Mouse (Mus musculus): ENCODE measurements around the gene Msrb1. TPM values are rescaled to one million over a fixed set of nuclear protein-coding genes. Genes with fewer than 3 reads are reported as not detected.

Gene Msrb1
- total RNA-seq, 2 experiments from 2014 or later, result 97.5 to 224 TPM

Other genes starting within 250 kb of the Msrb1 start
- gene Caskin1, start 248.0 kb upstream of the Msrb1 start, total RNA-seq (2015; ENCODE audit: low replicate concordance), result not detected in 2 replicates
- gene Caskin1, start 248.0 kb upstream of the Msrb1 start, total RNA-seq (2017; ENCODE audit: low replicate concordance), result not detected in 2 replicates
- gene Traf7, start 208.7 kb upstream of the Msrb1 start, total RNA-seq (2015; ENCODE audit: low replicate concordance), result 11.9 and 13.2 TPM in 2 replicates
- 24.2 and 45.2 TPM in 2 replicates for gene Traf7, start 208.7 kb upstream of the Msrb1 start, total RNA-seq (2017; ENCODE audit: low replicate concordance)
- gene Rab26, start 202.4 kb upstream of the Msrb1 start, total RNA-seq (2015; ENCODE audit: low replicate concordance), result not detected in 2 replicates
- not detected in 2 replicates for gene Rab26, start 202.4 kb upstream of the Msrb1 start, total RNA-seq (2017; ENCODE audit: low replicate concordance)
- gene Pkd1, start 186.8 kb upstream of the Msrb1 start, total RNA-seq (2015; ENCODE audit: low replicate concordance), result 1.5 and 6.1 TPM in 2 replicates
- gene Pkd1, start 186.8 kb upstream of the Msrb1 start, total RNA-seq (2017; ENCODE audit: low replicate concordance), result 3.8 and 16.2 TPM in 2 replicates
- gene Tsc2, start 104.0 kb upstream of the Msrb1 start, total RNA-seq (2015; ENCODE audit: low replicate concordance), result 16.3 and 75.9 TPM in 2 replicates
- 8.6 and 9.0 TPM in 2 replicates for gene Tsc2, start 104.0 kb upstream of the Msrb1 start, total RNA-seq (2017; ENCODE audit: low replicate concordance)
- gene Nthl1, start 104.0 kb upstream of the Msrb1 start, total RNA-seq (2015; ENCODE audit: low replicate concordance), result 1.0 TPM in 1 of 2 replicates, not detected in the other
- 0.56 and 0.85 TPM in 2 replicates for gene Nthl1, start 104.0 kb upstream of the Msrb1 start, total RNA-seq (2017; ENCODE audit: low replicate concordance)
- gene Slc9a3r2, start 86.3 kb upstream of the Msrb1 start, total RNA-seq (2015; ENCODE audit: low replicate concordance), result 0.38 TPM in 1 of 2 replicates, not detected in the other
- 0.56 and 1.8 TPM in 2 replicates for gene Slc9a3r2, start 86.3 kb upstream of the Msrb1 start, total RNA-seq (2017; ENCODE audit: low replicate concordance)
- not detected in 2 replicates for gene Npw, start 78.2 kb upstream of the Msrb1 start, total RNA-seq (2015; ENCODE audit: low replicate concordance)
- not detected in 2 replicates for gene Npw, start 78.2 kb upstream of the Msrb1 start, total RNA-seq (2017; ENCODE audit: low replicate concordance)
- 3.7 and 7.9 TPM in 2 replicates for gene Zfp598, start 67.0 kb upstream of the Msrb1 start, total RNA-seq (2015; ENCODE audit: low replicate concordance)
- gene Zfp598, start 67.0 kb upstream of the Msrb1 start, total RNA-seq (2017; ENCODE audit: low replicate concordance), result 4.0 and 4.3 TPM in 2 replicates
- not detected in 2 replicates for gene Syngr3, start 46.7 kb upstream of the Msrb1 start, total RNA-seq (2015; ENCODE audit: low replicate concordance)
- not detected in 2 replicates for gene Syngr3, start 46.7 kb upstream of the Msrb1 start, total RNA-seq (2017; ENCODE audit: low replicate concordance)
- 2.7 and 6.3 TPM in 2 replicates for gene Gfer, start 40.5 kb upstream of the Msrb1 start, total RNA-seq (2015; ENCODE audit: low replicate concordance)
- gene Gfer, start 40.5 kb upstream of the Msrb1 start, total RNA-seq (2017; ENCODE audit: low replicate concordance), result 3.0 and 7.2 TPM in 2 replicates
- not detected in 2 replicates for gene Noxo1, start 40.4 kb upstream of the Msrb1 start, total RNA-seq (2015; ENCODE audit: low replicate concordance)
- not detected in 2 replicates for gene Noxo1, start 40.4 kb upstream of the Msrb1 start, total RNA-seq (2017; ENCODE audit: low replicate concordance)
- gene Tbl3, start 29.0 kb upstream of the Msrb1 start, total RNA-seq (2015; ENCODE audit: low replicate concordance), result 0.58 and 5.9 TPM in 2 replicates
- gene Tbl3, start 29.0 kb upstream of the Msrb1 start, total RNA-seq (2017; ENCODE audit: low replicate concordance), result 4.3 and 11.9 TPM in 2 replicates
- gene Rnf151, start 18.6 kb upstream of the Msrb1 start, total RNA-seq (2015; ENCODE audit: low replicate concordance), result not detected in 2 replicates
- gene Rnf151, start 18.6 kb upstream of the Msrb1 start, total RNA-seq (2017; ENCODE audit: low replicate concordance), result not detected in 2 replicates
- gene Rps2, start 18.5 kb upstream of the Msrb1 start, total RNA-seq (2015; ENCODE audit: low replicate concordance), result 1,254 and 1,636 TPM in 2 replicates
- gene Rps2, start 18.5 kb upstream of the Msrb1 start, total RNA-seq (2017; ENCODE audit: low replicate concordance), result 281 and 355 TPM in 2 replicates
- 52.0 and 124 TPM in 2 replicates for gene Ndufb10, start 12.2 kb upstream of the Msrb1 start, total RNA-seq (2015; ENCODE audit: low replicate concordance)
- gene Ndufb10, start 12.2 kb upstream of the Msrb1 start, total RNA-seq (2017; ENCODE audit: low replicate concordance), result 74.1 and 90.5 TPM in 2 replicates
- gene Rpl3l, start 8.8 kb upstream of the Msrb1 start, total RNA-seq (2015; ENCODE audit: low replicate concordance), result not detected in 2 replicates
- not detected in 2 replicates for gene Rpl3l, start 8.8 kb upstream of the Msrb1 start, total RNA-seq (2017; ENCODE audit: low replicate concordance)
- gene Hs3st6, start 16.3 kb downstream of the Msrb1 start, total RNA-seq (2015; ENCODE audit: low replicate concordance), result not detected in 2 replicates
- not detected in 2 replicates for gene Hs3st6, start 16.3 kb downstream of the Msrb1 start, total RNA-seq (2017; ENCODE audit: low replicate concordance)
- not detected in 2 replicates for gene Meiob, start 67.6 kb downstream of the Msrb1 start, total RNA-seq (2015; ENCODE audit: low replicate concordance)
- not detected in 2 replicates for gene Meiob, start 67.6 kb downstream of the Msrb1 start, total RNA-seq (2017; ENCODE audit: low replicate concordance)
- 191 and 222 TPM in 2 replicates for gene Hagh, start 103.5 kb downstream of the Msrb1 start, total RNA-seq (2015; ENCODE audit: low replicate concordance)
- gene Hagh, start 103.5 kb downstream of the Msrb1 start, total RNA-seq (2017; ENCODE audit: low replicate concordance), result 223 and 230 TPM in 2 replicates
- gene Fahd1, start 113.7 kb downstream of the Msrb1 start, total RNA-seq (2015; ENCODE audit: low replicate concordance), result 58.0 and 66.9 TPM in 2 replicates
- gene Fahd1, start 113.7 kb downstream of the Msrb1 start, total RNA-seq (2017; ENCODE audit: low replicate concordance), result 71.4 and 87.7 TPM in 2 replicates
- not detected in 2 replicates for gene Igfals, start 129.4 kb downstream of the Msrb1 start, total RNA-seq (2015; ENCODE audit: low replicate concordance)
- gene Igfals, start 129.4 kb downstream of the Msrb1 start, total RNA-seq (2017; ENCODE audit: low replicate concordance), result 0.17 TPM in 1 of 2 replicates, not detected in the other
- gene Nubp2, start 149.7 kb downstream of the Msrb1 start, total RNA-seq (2015; ENCODE audit: low replicate concordance), result 25.4 and 31.6 TPM in 2 replicates
- 10.6 and 11.4 TPM in 2 replicates for gene Nubp2, start 149.7 kb downstream of the Msrb1 start, total RNA-seq (2017; ENCODE audit: low replicate concordance)
- gene Spsb3, start 150.0 kb downstream of the Msrb1 start, total RNA-seq (2015; ENCODE audit: low replicate concordance), result 20.4 and 49.3 TPM in 2 replicates
- 28.2 and 35.1 TPM in 2 replicates for gene Spsb3, start 150.0 kb downstream of the Msrb1 start, total RNA-seq (2017; ENCODE audit: low replicate concordance)
- 7.1 and 8.6 TPM in 2 replicates for gene Eme2, start 158.4 kb downstream of the Msrb1 start, total RNA-seq (2015; ENCODE audit: low replicate concordance)
- gene Eme2, start 158.4 kb downstream of the Msrb1 start, total RNA-seq (2017; ENCODE audit: low replicate concordance), result 10.9 and 12.4 TPM in 2 replicates
- gene Mrps34, start 158.5 kb downstream of the Msrb1 start, total RNA-seq (2015; ENCODE audit: low replicate concordance), result 4.8 and 7.1 TPM in 2 replicates
- gene Mrps34, start 158.5 kb downstream of the Msrb1 start, total RNA-seq (2017; ENCODE audit: low replicate concordance), result 2.0 and 5.0 TPM in 2 replicates
- gene Nme3, start 159.9 kb downstream of the Msrb1 start, total RNA-seq (2015; ENCODE audit: low replicate concordance), result 15.0 and 18.3 TPM in 2 replicates
- 29.1 and 32.2 TPM in 2 replicates for gene Nme3, start 159.9 kb downstream of the Msrb1 start, total RNA-seq (2017; ENCODE audit: low replicate concordance)
- gene Mapk8ip3, start 200.3 kb downstream of the Msrb1 start, total RNA-seq (2015; ENCODE audit: low replicate concordance), result 42.7 and 48.3 TPM in 2 replicates
- 109 and 222 TPM in 2 replicates for gene Mapk8ip3, start 200.3 kb downstream of the Msrb1 start, total RNA-seq (2017; ENCODE audit: low replicate concordance)
- 20.8 and 28.6 TPM in 2 replicates for gene Jpt2, start 224.0 kb downstream of the Msrb1 start, total RNA-seq (2015; ENCODE audit: low replicate concordance)
- gene Jpt2, start 224.0 kb downstream of the Msrb1 start, total RNA-seq (2017; ENCODE audit: low replicate concordance), result 22.9 and 40.1 TPM in 2 replicates

Data from erythroblast, adult 5-6 weeks (primary cell).